Mouse (Mus musculus): Measurements from ENCODE around the gene Tspan5.

GRCm38 (mm10) chr3:138754328-138754727, 12.3 kb downstream of the Tspan5 start:
- TF ChIP-seq CTCF (IDR thresholded peaks at IDR 0.05; ENCODE audit: extremely low read depth, insufficient read length, insufficient replicate concordance, low read depth, low read length) = no peak
- no peak for TF ChIP-seq POLR2A (IDR thresholded peaks at IDR 0.05; ENCODE audit: low read depth, low read length)
